Mouse (Mus musculus) spleen, postnatal 10 days (tissue): Measurements from ENCODE around the gene Spred3.

Experiments
- DNase-seq, 2 experiments: peaks; one replicate each; pipeline ENCODE4 v3.0.0; 2021 to 2022; ENCODE audit warnings: low spot score in 2 of 2

Gene Spred3

GRCm38 (mm10) chr7:29128725-29129124 is 41.5 kb downstream of the Spred3 start:
- DNase-seq, result no peak

- peak; percentile 51 to 80 for DNase-seq
Measured at GRCm38 (mm10) chr7:29126173-29126915, 43.9 kb downstream of the Spred3 start.

- DNase-seq, result peak in 1 of 2 experiments; percentile 69
Measured at GRCm38 (mm10) chr7:29124970-29125369, 45.2 kb downstream of the Spred3 start, which contains the start of gene Ryr1. Gene Ryr1 (minus strand): TSS chr7:29125179.

GRCm38 (mm10) chr7:29123531-29124358 is 46.5 kb downstream of the Spred3 start:
- no peak for DNase-seq

GRCm38 (mm10) chr7:29122821-29123220 is 47.4 kb downstream of the Spred3 start:
- no peak for DNase-seq

GRCm38 (mm10) chr7:29119526-29119925 is 50.7 kb downstream of the Spred3 start:
- DNase-seq, result no peak

- DNase-seq, result no peak
Measured at GRCm38 (mm10) chr7:29118142-29118851, 51.9 kb downstream of the Spred3 start.

- no peak for DNase-seq
Measured at GRCm38 (mm10) chr7:29108992-29109955, 60.9 kb downstream of the Spred3 start.
